Mouse (Mus musculus) heart, postnatal 0 days (tissue): ENCODE data around the gene Mc1r. TPM values are rescaled to one million over a fixed set of nuclear protein-coding genes. Genes with fewer than 3 reads are reported as not detected.
"Not testable (repeated sequence)": the region's sequence is repeated elsewhere in the genome, so short reads cannot be mapped to it uniquely, and the experiment has no call there.

Experiments
- ATAC-seq: fragments of 200-750 bp; cut with Nextera tagmentation; 2 replicates; pipeline ENCODE4 v1.8.0; 2017; ENCODE audit warnings: low read depth, moderate number of reproducible peaks, moderate library complexity; ENCODE audit not compliant: insufficient read depth
- DNase-seq: peaks from one replicate; pipeline ENCODE4 v3.0.0-alpha.2; 2016; ENCODE audit warnings: low spot score
- H3K27ac ChIP-seq: fragments of 300-500 bp; sonication (generic); 2 replicates; pipeline ENCODE4 v1.5.1; 2014; ENCODE audit warnings: low read depth, mild to moderate bottlenecking
- H3K27me3 ChIP-seq: fragments of 300-500 bp; sonication (generic); 2 replicates; pipeline ENCODE4 v1.6.1; 2014; ENCODE audit warnings: low read length, mixed read lengths; ENCODE audit not compliant: control insufficient read depth, insufficient read depth
- H3K36me3 ChIP-seq: fragments of 300-500 bp; sonication (generic); replicated peaks from 2 replicates; pipeline ENCODE4 v1.6.1; 2014; ENCODE audit warnings: low read length, mixed read lengths; ENCODE audit not compliant: control insufficient read depth, insufficient read depth
- H3K4me1 ChIP-seq: fragments of 300-500 bp; sonication (generic); 2 replicates; pipeline ENCODE4 v1.6.1; 2014; ENCODE audit warnings: antibody characterized with exemption; ENCODE audit not compliant: control insufficient read depth, insufficient read depth
- H3K4me2 ChIP-seq: fragments of 300-500 bp; sonication (generic); 2 replicates; pipeline ENCODE4 v1.6.1; 2014; ENCODE audit warnings: low read depth, mild to moderate bottlenecking, low read length, moderate library complexity
- H3K4me3 ChIP-seq: fragments of 300-500 bp; sonication (generic); 2 replicates; pipeline ENCODE4 v1.5.1; 2014; ENCODE audit warnings: low read depth, low read length
- H3K9ac ChIP-seq: fragments of 300-500 bp; sonication (generic); replicated peaks from 2 replicates; pipeline ENCODE4 v1.6.1; 2014; ENCODE audit warnings: low read depth, low read length, mixed read lengths
- H3K9me3 ChIP-seq: fragments of 300-500 bp; sonication (generic); replicated peaks from 2 replicates; pipeline ENCODE4 v1.6.1; 2016; ENCODE audit warnings: low read length; ENCODE audit not compliant: control insufficient read depth
- CTCF ChIP-seq: IDR thresholded peaks from 2 replicates; pipeline ENCODE4 v1.5.1; 2016; ENCODE audit warnings: antibody characterized with exemption, control low read depth, low read depth
- EP300 ChIP-seq: IDR thresholded peaks from 2 replicates; pipeline ENCODE4 v1.6.1; 2016; ENCODE audit warnings: antibody characterized with exemption, low read depth
- WGBS: fragments of 180-500 bp; shearing (Covaris S2); extraction: QIAGEN DNeasy Blood & Tissue Kit; methylation state at CpG from one replicate; pipeline ENCODE4 v1.1.7; 2014; 5-methylcytosine and 5-hydroxymethylcytosine counted together
- polyA plus RNA-seq: library from polyadenylated mRNA; unstranded; fragments of >200 nt; fragmentation: Nextera tagmentation; extraction: Ambion mirVana; gene quantifications from 2 replicates; pipeline ENCODE4 v1.2.1, GENCODE M21; 2015
- total RNA-seq: library from RNA; depleted of rRNA; stranded (reverse); fragments of >200 nt; gene quantifications from 2 replicates; pipeline ENCODE4 v1.2.3, GENCODE M21; 2014; ENCODE audit warnings: low replicate concordance

Gene Mc1r
- total and polyA plus RNA-seq, 2 experiments from 2014 or later = not detected

DNA sequence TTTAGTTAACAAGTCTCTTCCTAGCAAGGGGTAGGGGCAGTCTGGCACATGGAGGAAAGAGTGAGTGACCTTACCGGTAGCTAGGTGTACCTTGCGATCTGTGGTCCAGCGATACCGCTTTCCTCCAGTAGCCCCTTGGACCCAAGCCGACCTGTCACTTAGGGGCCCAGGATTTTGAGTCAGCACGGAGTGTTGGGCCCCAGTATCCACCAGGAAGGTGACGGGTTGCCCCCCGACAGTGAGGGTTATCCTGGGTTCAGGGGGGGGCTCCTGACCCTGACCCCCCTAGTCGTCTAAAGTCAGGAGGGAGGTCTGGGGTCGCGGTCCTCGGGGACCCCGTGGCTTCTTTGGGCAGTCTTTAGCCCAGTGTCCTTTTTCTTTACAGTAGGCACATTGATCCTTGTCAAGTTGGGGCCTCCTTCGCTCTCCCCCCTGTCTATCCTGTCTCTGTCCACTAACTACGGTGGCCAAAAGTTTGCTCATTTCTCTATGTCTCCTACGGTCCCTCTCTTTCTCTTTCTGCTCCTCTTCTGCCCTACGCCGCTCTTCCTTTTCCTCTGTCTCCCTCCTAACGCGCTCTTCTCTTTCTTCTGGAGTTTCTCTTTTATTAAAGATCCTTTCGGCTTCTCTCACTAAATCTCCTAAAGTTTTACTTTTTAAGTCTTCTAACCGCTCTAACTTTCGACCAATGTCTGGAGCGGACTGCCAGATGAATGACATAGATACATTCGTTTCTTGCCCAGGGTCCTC is 24.9 kb downstream of the Mc1r start:
- H3K9me3 ChIP-seq = peaks cover 40% of the 10 kb centered on the region
- 97% methylated on average over 25 of the region's 25 CpGs for WGBS

DNA sequence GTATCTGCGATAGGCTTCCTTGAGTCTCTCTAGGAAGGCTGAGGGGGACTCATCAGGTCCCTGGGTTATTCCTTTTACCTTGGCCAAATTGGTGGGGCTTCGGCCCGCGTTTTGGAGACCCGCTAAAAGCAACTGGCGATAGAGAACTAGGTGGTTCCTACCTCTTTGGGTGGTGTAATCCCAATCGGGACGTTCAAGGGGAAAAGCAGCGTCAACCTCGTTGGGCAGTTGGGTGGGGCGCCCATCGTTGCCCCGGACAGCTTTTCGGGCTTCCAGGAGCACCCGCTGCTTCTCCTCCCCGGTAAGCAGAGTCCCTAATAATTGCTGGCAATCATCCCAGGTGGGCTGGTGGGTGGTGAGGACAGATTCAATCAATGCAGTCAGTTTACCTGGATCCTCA is 25.5 kb downstream of the Mc1r start:
- TF ChIP-seq CTCF (no peak), EP300 (no peak)
- ATAC-seq (no peak), DNase-seq (no peak)
- Histone ChIP-seq H3K4me1 (no peaks in the 10 kb centered on the region), H3K36me3 (no peaks in the 10 kb centered on the region), H3K4me3 (no peak overlapping the region), H3K27ac (no peak overlapping the region), H3K4me2 (no peak overlapping the region), H3K9ac (no peak overlapping the region), H3K27me3 (no peaks in the 10 kb centered on the region), H3K9me3 (peaks cover 34% of the 10 kb centered on the region)
- WGBS = 92% methylated on average over 16 of the region's 16 CpGs

More for the DNA sequence above, 24.9 kb downstream of the Mc1r start:
- no peak overlapping the region for H3K9ac ChIP-seq
- no peaks in the 10 kb centered on the region for H3K27me3 ChIP-seq
- no peak overlapping the region for H3K4me3 ChIP-seq
- ATAC-seq = no peak
- TF ChIP-seq EP300 (no peak), CTCF (no peak)
- no peak overlapping the region for H3K4me2 ChIP-seq
- H3K36me3 ChIP-seq = no peaks in the 10 kb centered on the region
- H3K27ac ChIP-seq = no peak overlapping the region
- no peaks in the 10 kb centered on the region for H3K4me1 ChIP-seq
- DNase-seq = no peak

DNA sequence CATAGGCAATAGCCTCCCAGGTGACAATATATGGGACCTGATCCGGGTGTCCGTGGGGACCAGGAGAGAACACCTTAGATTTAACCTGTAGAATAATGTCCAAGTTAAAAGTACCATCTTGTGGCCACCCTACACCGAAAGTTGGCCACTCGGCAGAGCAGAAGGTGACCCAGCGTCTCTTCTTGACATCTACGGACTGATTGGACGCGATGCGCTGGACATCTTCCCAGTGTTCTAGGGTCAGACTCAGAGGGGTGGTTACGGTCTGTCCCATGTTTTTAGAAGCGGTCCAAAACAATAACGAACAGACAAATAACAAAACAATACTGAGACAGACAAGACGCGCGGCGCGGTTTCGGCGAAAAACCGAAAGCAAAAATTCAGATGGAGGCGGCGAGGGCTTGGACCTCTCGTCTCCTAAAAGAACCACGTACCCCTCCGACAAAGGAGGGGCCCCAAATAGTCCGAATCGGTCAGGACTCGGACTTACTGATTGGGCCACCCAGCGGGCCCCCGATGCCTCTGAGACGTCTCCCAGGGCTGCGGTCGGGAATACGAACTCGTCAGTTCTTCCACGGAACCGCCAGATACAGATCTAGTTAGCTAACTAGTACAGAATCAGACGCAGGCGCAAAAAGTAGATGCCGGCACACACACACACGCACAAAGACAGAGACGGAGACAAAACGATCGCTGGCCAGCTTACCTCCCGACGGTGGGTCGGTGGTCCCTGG is 26.5 kb downstream of the Mc1r start:
- H3K9me3 ChIP-seq = peaks cover 24% of the 10 kb centered on the region
- H3K4me3 ChIP-seq, H3K27me3 ChIP-seq, H3K9ac ChIP-seq, H3K4me1 ChIP-seq, H3K27ac ChIP-seq, H3K36me3 ChIP-seq, H3K4me2 ChIP-seq, DNase-seq, ATAC-seq: not testable (repeated sequence)
- 96% methylated on average over 42 of the region's 47 CpGs for WGBS

DNA sequence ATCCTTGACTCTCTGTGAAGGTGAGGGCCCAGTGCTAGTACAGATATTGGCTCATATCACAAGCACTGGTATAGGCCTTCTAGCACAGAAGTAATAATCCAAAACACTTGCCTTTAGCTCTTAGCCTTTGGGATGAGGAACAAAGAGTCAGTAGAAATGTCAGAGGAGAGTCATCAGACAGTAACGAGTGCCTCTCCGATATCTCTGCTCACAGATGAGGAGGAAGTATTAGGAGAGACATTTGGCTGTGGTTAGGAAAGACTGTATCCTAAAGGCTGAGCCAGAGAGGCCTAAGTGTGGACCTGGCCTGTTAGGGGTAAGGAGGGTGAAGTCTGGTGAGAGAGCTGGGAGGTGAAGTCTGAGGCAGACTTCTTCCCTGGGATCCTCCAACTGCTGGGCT is 34.9 kb downstream of the Mc1r start:
- ATAC-seq = no peak
- DNase-seq = no peak

DNA sequence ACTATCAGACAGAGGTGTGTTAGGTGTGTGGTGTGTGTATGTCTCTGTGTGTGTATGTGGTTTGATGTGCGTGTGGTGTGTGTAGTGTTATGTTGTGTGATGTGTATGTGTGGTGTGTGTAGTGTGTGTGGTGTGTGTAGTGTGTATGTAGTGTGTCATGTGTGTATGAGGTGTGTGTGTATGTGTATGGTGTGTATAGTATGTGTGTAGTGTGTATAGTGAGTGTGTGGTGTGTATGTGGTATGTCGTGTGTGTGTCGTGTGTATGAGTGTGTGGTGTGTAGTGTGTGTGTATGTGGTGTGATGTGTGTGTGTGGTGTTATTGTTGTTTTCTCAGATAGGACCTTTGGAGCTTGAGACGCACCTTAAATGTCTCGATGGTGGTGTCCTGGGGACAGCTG is 35.4 kb downstream of the Mc1r start:
- WGBS = 83% methylated on average over 5 of the region's 5 CpGs
- Histone ChIP-seq H3K27ac (no peak overlapping the region), H3K36me3 (no peaks in the 10 kb centered on the region), H3K4me2 (peak overlapping the region; percentile 62), H3K27me3 (no peaks in the 10 kb centered on the region), H3K4me1 (peaks cover 19% of the 10 kb centered on the region), H3K4me3 (no peak overlapping the region), H3K9me3 (no peaks in the 10 kb centered on the region), H3K9ac (no peak overlapping the region)
- ATAC-seq (no peak), DNase-seq (no peak)
- no peak for TF ChIP-seq EP300
- no peak for TF ChIP-seq CTCF

More for the DNA sequence above, 34.9 kb downstream of the Mc1r start:
- Histone ChIP-seq H3K9me3 (no peaks in the 10 kb centered on the region), H3K9ac (no peak overlapping the region), H3K27ac (no peak overlapping the region), H3K4me1 (peaks cover 13% of the 10 kb centered on the region; the same call in 1 of the 2 replicates), H3K4me2 (no peak overlapping the region), H3K4me3 (no peak overlapping the region), H3K27me3 (no peaks in the 10 kb centered on the region), H3K36me3 (no peaks in the 10 kb centered on the region)
- 82% methylated on average over 2 of the region's 2 CpGs for WGBS
- TF ChIP-seq EP300 = no peak
- no peak for TF ChIP-seq CTCF
